Mouse (Mus musculus): Measurements from ENCODE around the gene Fam124b. TPM values are rescaled to one million over a fixed set of nuclear protein-coding genes. Genes with fewer than 3 reads are reported as not detected.

The Fam124b gene
- polyA plus RNA-seq (2015; fragmentation: Nextera tagmentation; extraction: Ambion mirVana): 1.0 and 1.4 TPM in 2 replicates

GRCm38 (mm10) chr1:80218268-80218667 is at the start of gene Fam124b:
Gene Fam124b (minus strand): TSS chr1:80218473.
- Histone ChIP-seq H3K36me3 (no peaks in the 10 kb centered on the region), H3K4me3 (no peak within 1 kb of the TSS), H3K27ac (no peak within 1 kb of the TSS), H3K4me2 (no peak within 1 kb of the TSS), H3K9me3 (no peaks in the 10 kb centered on the region), H3K4me1 (peaks cover 10% of the 10 kb centered on the region), H3K27me3 (no peaks in the 10 kb centered on the region), H3K9ac (no peak within 1 kb of the TSS)
- ATAC-seq (ENCODE audit: insufficient number of reproducible peaks, low FRiP score, low TSS enrichment, low read depth): 0 out of 2 replicates have a peak, but pooled peaks have one; percentile 42
- WGBS: 54% methylated on average over 6 of the region's 6 CpGs

GRCm38 (mm10) chr1:80260443-80260842 is 42.2 kb upstream of the Fam124b start:
- WGBS: 73% methylated on average over 1 of the region's 1 CpGs
- H3K27me3 ChIP-seq: no peaks in the 10 kb centered on the region
- ATAC-seq (ENCODE audit: insufficient number of reproducible peaks, low FRiP score, low TSS enrichment, low read depth): no peak

GRCm38 (mm10) chr1:80258632-80259031 is 40.4 kb upstream of the Fam124b start:
- Histone ChIP-seq H3K27ac (no peak overlapping the region), H3K27me3 (no peaks in the 10 kb centered on the region), H3K9ac (no peak overlapping the region), H3K4me3 (no peak overlapping the region), H3K9me3 (no peaks in the 10 kb centered on the region), H3K4me2 (no peak overlapping the region), H3K4me1 (no peaks in the 10 kb centered on the region), H3K36me3 (no peaks in the 10 kb centered on the region)
- ATAC-seq (ENCODE audit: insufficient number of reproducible peaks, low FRiP score, low TSS enrichment, low read depth): no peak
- 85% methylated on average over 4 of the region's 4 CpGs for WGBS

More at GRCm38 (mm10) chr1:80260443-80260842, 42.2 kb upstream of the Fam124b start:
- Histone ChIP-seq H3K4me2 (no peak overlapping the region), H3K36me3 (0 out of 2 replicates have a peak, but pooled peaks cover 4% of the 10 kb centered on the region), H3K4me3 (no peak overlapping the region), H3K9ac (no peak overlapping the region), H3K4me1 (no peaks in the 10 kb centered on the region), H3K9me3 (no peaks in the 10 kb centered on the region), H3K27ac (no peak overlapping the region)

- H3K27me3 ChIP-seq: no peaks in the 10 kb centered on the region
- H3K4me2 ChIP-seq: no peak overlapping the region
- no peak overlapping the region for H3K9ac ChIP-seq
- ATAC-seq (ENCODE audit: insufficient number of reproducible peaks, low FRiP score, low TSS enrichment, low read depth): no peak
- no peak overlapping the region for H3K4me3 ChIP-seq
- H3K9me3 ChIP-seq: no peaks in the 10 kb centered on the region
- H3K36me3 ChIP-seq: no peaks in the 10 kb centered on the region
- H3K27ac ChIP-seq: no peak overlapping the region
- H3K4me1 ChIP-seq: no peaks in the 10 kb centered on the region
Observed at GRCm38 (mm10) chr1:80253309-80253708, 35.0 kb upstream of the Fam124b start.

GRCm38 (mm10) chr1:80250247-80250646 is 32.0 kb upstream of the Fam124b start:
- ATAC-seq (ENCODE audit: insufficient number of reproducible peaks, low FRiP score, low TSS enrichment, low read depth): no peak
- no peaks in the 10 kb centered on the region for H3K9me3 ChIP-seq
- WGBS: 78% methylated on average over 5 of the region's 5 CpGs
- no peak overlapping the region for H3K4me2 ChIP-seq
- H3K9ac ChIP-seq: no peak overlapping the region
- no peak overlapping the region for H3K4me3 ChIP-seq
- no peak overlapping the region for H3K27ac ChIP-seq
- no peaks in the 10 kb centered on the region for H3K4me1 ChIP-seq
- H3K36me3 ChIP-seq: no peaks in the 10 kb centered on the region
- H3K27me3 ChIP-seq: no peaks in the 10 kb centered on the region

- Histone ChIP-seq H3K27me3 (no peaks in the 10 kb centered on the region), H3K27ac (no peak overlapping the region), H3K9ac (no peak overlapping the region), H3K4me2 (no peak overlapping the region), H3K36me3 (no peaks in the 10 kb centered on the region), H3K4me1 (no peaks in the 10 kb centered on the region), H3K4me3 (no peak overlapping the region), H3K9me3 (no peaks in the 10 kb centered on the region)
- no peak for ATAC-seq (ENCODE audit: insufficient number of reproducible peaks, low FRiP score, low TSS enrichment, low read depth)
Observed at GRCm38 (mm10) chr1:80247131-80247530, 28.9 kb upstream of the Fam124b start.

- Histone ChIP-seq H3K4me1 (no peaks in the 10 kb centered on the region), H3K4me3 (no peak overlapping the region), H3K36me3 (no peaks in the 10 kb centered on the region), H3K4me2 (no peak overlapping the region), H3K27me3 (no peaks in the 10 kb centered on the region), H3K9me3 (no peaks in the 10 kb centered on the region), H3K9ac (no peak overlapping the region), H3K27ac (no peak overlapping the region)
- 67% methylated on average over 3 of the region's 3 CpGs for WGBS
- ATAC-seq (ENCODE audit: insufficient number of reproducible peaks, low FRiP score, low TSS enrichment, low read depth): no peak
Observed at GRCm38 (mm10) chr1:80244123-80244522, 25.9 kb upstream of the Fam124b start.

- H3K4me2 ChIP-seq: no peak overlapping the region
- no peak overlapping the region for H3K27ac ChIP-seq
- no peaks in the 10 kb centered on the region for H3K36me3 ChIP-seq
- WGBS: 90% methylated on average over 6 of the region's 6 CpGs
- H3K27me3 ChIP-seq: no peaks in the 10 kb centered on the region
- no peak overlapping the region for H3K4me3 ChIP-seq
- no peak overlapping the region for H3K9ac ChIP-seq
- no peaks in the 10 kb centered on the region for H3K9me3 ChIP-seq
- ATAC-seq (ENCODE audit: insufficient number of reproducible peaks, low FRiP score, low TSS enrichment, low read depth): no peak
- H3K4me1 ChIP-seq: no peaks in the 10 kb centered on the region
Observed at GRCm38 (mm10) chr1:80241579-80241978, 23.3 kb upstream of the Fam124b start.

- H3K9ac ChIP-seq: no peak overlapping the region
- no peaks in the 10 kb centered on the region for H3K36me3 ChIP-seq
Observed at GRCm38 (mm10) chr1:80240017-80240660, 21.9 kb upstream of the Fam124b start.

GRCm38 (mm10) chr1:80239481-80239880 is 21.2 kb upstream of the Fam124b start:
- Histone ChIP-seq H3K27ac (no peak overlapping the region), H3K36me3 (no peaks in the 10 kb centered on the region), H3K27me3 (no peaks in the 10 kb centered on the region), H3K4me3 (no peak overlapping the region), H3K4me2 (no peak overlapping the region), H3K9ac (no peak overlapping the region), H3K4me1 (no peaks in the 10 kb centered on the region), H3K9me3 (no peaks in the 10 kb centered on the region)
- ATAC-seq (ENCODE audit: insufficient number of reproducible peaks, low FRiP score, low TSS enrichment, low read depth): no peak
- 82% methylated on average over 11 of the region's 11 CpGs for WGBS

More at GRCm38 (mm10) chr1:80240017-80240660, 21.9 kb upstream of the Fam124b start:
- 40% methylated on average over 12 of the region's 12 CpGs for WGBS
- Histone ChIP-seq H3K27me3 (no peaks in the 10 kb centered on the region), H3K9me3 (no peaks in the 10 kb centered on the region), H3K4me3 (no peak overlapping the region), H3K4me2 (no peak overlapping the region), H3K4me1 (no peaks in the 10 kb centered on the region), H3K27ac (no peak overlapping the region)
- no peak for ATAC-seq (ENCODE audit: insufficient number of reproducible peaks, low FRiP score, low TSS enrichment, low read depth)

GRCm38 (mm10) chr1:80236951-80237702 is 18.9 kb upstream of the Fam124b start:
- no peaks in the 10 kb centered on the region for H3K36me3 ChIP-seq
- no peak overlapping the region for H3K4me2 ChIP-seq
- no peak overlapping the region for H3K9ac ChIP-seq
- 70% methylated on average over 11 of the region's 11 CpGs for WGBS
- H3K27me3 ChIP-seq: no peaks in the 10 kb centered on the region
- no peak for ATAC-seq (ENCODE audit: insufficient number of reproducible peaks, low FRiP score, low TSS enrichment, low read depth)
- H3K27ac ChIP-seq: no peak overlapping the region
- no peak overlapping the region for H3K4me3 ChIP-seq
- no peaks in the 10 kb centered on the region for H3K9me3 ChIP-seq
- no peaks in the 10 kb centered on the region for H3K4me1 ChIP-seq

GRCm38 (mm10) chr1:80236126-80236525 is 17.9 kb upstream of the Fam124b start:
- WGBS: 23% methylated on average over 1 of the region's 1 CpGs
- H3K9ac ChIP-seq: no peak overlapping the region
- no peak overlapping the region for H3K27ac ChIP-seq

More at GRCm38 (mm10) chr1:80236126-80236525, 17.9 kb upstream of the Fam124b start:
- Histone ChIP-seq H3K4me3 (no peak overlapping the region), H3K27me3 (no peaks in the 10 kb centered on the region), H3K9me3 (no peaks in the 10 kb centered on the region), H3K36me3 (no peaks in the 10 kb centered on the region), H3K4me1 (no peaks in the 10 kb centered on the region), H3K4me2 (no peak overlapping the region)
- ATAC-seq (ENCODE audit: insufficient number of reproducible peaks, low FRiP score, low TSS enrichment, low read depth): no peak
